Mouse (Mus musculus) embryonic facial prominence, embryonic 15.5 days (tissue): Measurements from ENCODE around the gene Tmem132d. TPM values are rescaled to one million over a fixed set of nuclear protein-coding genes. Genes with fewer than 3 reads are reported as not detected.
"Not testable (repeated sequence)": the region's sequence is repeated elsewhere in the genome, so short reads cannot be mapped to it uniquely, and the experiment has no call there.

Experiments
- ATAC-seq: fragments of 200-750 bp; cut with Nextera tagmentation; 2 replicates; pipeline ENCODE4 v1.8.0; 2017; ENCODE audit warnings: low read depth, moderate TSS enrichment; ENCODE audit not compliant: insufficient number of reproducible peaks, low FRiP score, low TSS enrichment
- H3K27ac ChIP-seq: fragments of 300-500 bp; sonication (generic); replicated peaks from 2 replicates; pipeline ENCODE4 v1.5.1; 2015; ENCODE audit warnings: mild to moderate bottlenecking, inconsistent platforms
- H3K27me3 ChIP-seq: fragments of 300-500 bp; sonication (generic); 2 replicates; pipeline ENCODE4 v1.6.1; 2015; ENCODE audit warnings: inconsistent platforms
- H3K36me3 ChIP-seq: fragments of 300-500 bp; sonication (generic); 2 replicates; pipeline ENCODE4 v1.6.1; 2015; ENCODE audit warnings: mild to moderate bottlenecking, inconsistent platforms
- H3K4me1 ChIP-seq: fragments of 300-500 bp; sonication (generic); 2 replicates; pipeline ENCODE4 v1.6.1; 2015; ENCODE audit warnings: inconsistent platforms
- H3K4me2 ChIP-seq: fragments of 300-500 bp; sonication (generic); replicated peaks from 2 replicates; pipeline ENCODE4 v1.6.1; 2015; ENCODE audit warnings: mild to moderate bottlenecking, inconsistent platforms
- H3K4me3 ChIP-seq: fragments of 300-500 bp; sonication (generic); replicated peaks from 2 replicates; pipeline ENCODE4 v1.5.1; 2015; ENCODE audit warnings: mild to moderate bottlenecking, inconsistent platforms
- H3K9ac ChIP-seq: fragments of 300-500 bp; sonication (generic); 2 replicates; pipeline ENCODE4 v1.6.1; 2015; ENCODE audit warnings: inconsistent platforms
- H3K9me3 ChIP-seq: fragments of 300-500 bp; sonication (generic); replicated peaks from 2 replicates; pipeline ENCODE4 v1.6.1; 2016; ENCODE audit warnings: inconsistent platforms
- WGBS: fragments of 180-500 bp; shearing (Covaris S2); methylation state at CpG from one replicate; pipeline ENCODE4 v1.1.7; 2015; 5-methylcytosine and 5-hydroxymethylcytosine counted together
- polyA plus RNA-seq: library from polyadenylated mRNA; unstranded; fragments of >200 nt; fragmentation: Nextera tagmentation; extraction: Ambion mirVana; gene quantifications from 2 replicates; pipeline ENCODE4 v1.2.1, GENCODE M21; 2015

Gene Tmem132d
- polyA plus RNA-seq, 1 experiment from 2014 or later: 1.8 TPM

DNA sequence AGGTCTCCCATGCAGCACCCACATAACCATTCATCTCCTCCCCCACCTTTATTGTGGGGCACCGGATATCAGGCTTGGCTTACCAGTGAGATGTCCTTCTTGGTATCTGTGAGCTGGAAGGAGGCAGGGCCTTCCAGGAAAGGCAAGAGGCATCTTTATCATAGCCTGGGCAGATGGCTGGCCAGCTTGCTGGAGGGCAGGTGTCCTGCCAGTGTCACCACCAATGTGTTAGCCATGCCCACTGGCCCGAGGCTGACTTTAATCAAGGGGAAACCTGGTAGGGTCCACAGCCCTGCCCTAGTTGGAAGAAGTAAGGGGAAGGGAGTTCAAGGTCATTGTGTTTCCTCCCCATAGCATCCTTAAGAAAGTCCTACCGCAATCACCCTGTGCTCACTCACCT, 676.9 kb downstream of the Tmem132d start:
- H3K36me3 ChIP-seq: no peaks in the 10 kb centered on the region

GRCm38 (mm10) chr5:127755594-127755993, 677.3 kb downstream of the Tmem132d start:
- Histone ChIP-seq H3K4me3 (no peak overlapping the region), H3K27me3 (no peaks in the 10 kb centered on the region), H3K4me2 (no peak overlapping the region), H3K27ac (no peak overlapping the region), H3K4me1 (peaks cover 14% of the 10 kb centered on the region; the same call in 1 of the 2 replicates), H3K36me3 (no peaks in the 10 kb centered on the region), H3K9ac (no peak overlapping the region), H3K9me3 (no peaks in the 10 kb centered on the region; the same call in 1 of the 2 replicates)
- no peak for ATAC-seq
- 72% methylated on average over 4 of the region's 4 CpGs for WGBS

More for the DNA sequence above, 676.9 kb downstream of the Tmem132d start:
- Histone ChIP-seq H3K4me3 (no peak overlapping the region), H3K27me3 (no peaks in the 10 kb centered on the region), H3K9ac (no peak overlapping the region), H3K27ac (no peak overlapping the region), H3K9me3 (no peaks in the 10 kb centered on the region; the same call in 1 of the 2 replicates), H3K4me2 (no peak overlapping the region), H3K4me1 (peaks cover 11% of the 10 kb centered on the region; the same call in 1 of the 2 replicates)
- WGBS: 84% methylated on average over 3 of the region's 3 CpGs
- ATAC-seq: no peak

GRCm38 (mm10) chr5:127751262-127751975, 681.5 kb downstream of the Tmem132d start:
- Histone ChIP-seq H3K4me1 (peaks cover 14% of the 10 kb centered on the region; the same call in 1 of the 2 replicates), H3K36me3 (no peaks in the 10 kb centered on the region), H3K9ac (no peak overlapping the region), H3K27ac (no peak overlapping the region), H3K27me3 (no peaks in the 10 kb centered on the region), H3K4me2 (peak overlapping the region; percentile 21; the same call in 1 of the 2 replicates), H3K4me3 (no peak overlapping the region), H3K9me3 (no peaks in the 10 kb centered on the region)
- 9% methylated on average over 20 of the region's 20 CpGs for WGBS
- peak; percentile 51; the same call in 1 of the 2 replicates for ATAC-seq

GRCm38 (mm10) chr5:127749540-127749939, 683.3 kb downstream of the Tmem132d start:
- ATAC-seq, H3K27me3 ChIP-seq, H3K36me3 ChIP-seq, H3K4me2 ChIP-seq, H3K9ac ChIP-seq, H3K9me3 ChIP-seq, H3K27ac ChIP-seq, H3K4me3 ChIP-seq: not testable (repeated sequence)
- 94% methylated on average over 3 of the region's 3 CpGs for WGBS
- H3K4me1 ChIP-seq: peaks cover 14% of the 10 kb centered on the region; the same call in 1 of the 2 replicates

DNA sequence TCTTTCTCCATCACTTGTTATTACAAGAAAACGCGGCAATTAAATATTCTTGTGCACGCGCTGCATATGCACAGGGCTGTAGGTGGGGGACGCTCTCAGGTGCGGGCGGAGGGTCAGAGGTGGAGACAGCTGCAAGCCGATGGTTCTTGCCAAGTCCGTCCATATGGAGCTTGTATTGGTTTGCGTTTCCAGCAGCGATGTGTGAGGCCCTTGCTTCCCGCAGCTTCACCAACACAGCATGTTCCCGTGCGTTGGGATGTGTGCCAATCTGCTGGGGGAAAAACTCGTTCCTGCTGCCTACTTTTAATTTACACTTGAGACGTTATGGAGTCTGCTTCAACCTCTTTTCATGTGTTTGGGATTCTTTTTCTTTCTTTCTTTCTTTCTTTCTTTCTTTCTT, 691.5 kb downstream of the Tmem132d start:
- Histone ChIP-seq H3K4me1 (no peaks in the 10 kb centered on the region), H3K9ac (no peak overlapping the region), H3K36me3 (no peaks in the 10 kb centered on the region), H3K27me3 (no peaks in the 10 kb centered on the region), H3K27ac (no peak overlapping the region), H3K9me3 (no peaks in the 10 kb centered on the region), H3K4me3 (no peak overlapping the region), H3K4me2 (no peak overlapping the region)
- ATAC-seq: no peak
- WGBS: 61% methylated on average over 16 of the region's 16 CpGs

Other genes starting within 250 kb of the Tmem132d start
- gene Fzd10, start 167.8 kb upstream of the Tmem132d start, polyA plus RNA-seq: 9.0 and 10.4 TPM in 2 replicates